Mouse (Mus musculus) skeletal muscle tissue, postnatal 0 days (tissue): Measurements from ENCODE around the gene Clca3b. TPM values are rescaled to one million over a fixed set of nuclear protein-coding genes. Genes with fewer than 3 reads are reported as not detected.

Source experiments
- polyA plus RNA-seq: library from polyadenylated mRNA; unstranded; fragments of >200 nt; fragmentation: Nextera tagmentation; extraction: Ambion mirVana; gene quantifications from 2 replicates; pipeline ENCODE4 v1.2.1, GENCODE M21; 2015

The Clca3b gene
- not detected in 2 replicates for polyA plus RNA-seq

GRCm38 (mm10) chr3:144849014-144849556, at the start of gene Clca3b:
Gene Clca3b, minus strand, starts transcription at chr3:144849357.

GRCm38 (mm10) chr3:144819219-144819618, 29.9 kb downstream of the Clca3b start, which contains the start of gene Clca3a2:
Gene Clca3a2, minus strand, starts transcription at chr3:144819494.

Other genes starting within 250 kb of the Clca3b start
- gene Sh3glb1, start 129.0 kb downstream of the Clca3b start, polyA plus RNA-seq = 261 and 279 TPM in 2 replicates
- gene Clca3a1, start 88.4 kb downstream of the Clca3b start, polyA plus RNA-seq = 1.4 and 2.2 TPM in 2 replicates
- gene Clca3a2, start 29.9 kb downstream of the Clca3b start, polyA plus RNA-seq = 1.1 TPM in 1 of 2 replicates, not detected in the other
- not detected in 2 replicates for gene Clca4b, start 83.2 kb upstream of the Clca3b start, polyA plus RNA-seq
- not detected in 2 replicates for gene Clca4a, start 125.7 kb upstream of the Clca3b start, polyA plus RNA-seq
- not detected in 2 replicates for gene Clca1, start 183.4 kb upstream of the Clca3b start, polyA plus RNA-seq